Mouse (Mus musculus) spleen, postnatal 36 days (tissue): ENCODE data around the gene Cercam.
"Not testable (repeated sequence)": the region's sequence is repeated elsewhere in the genome, so short reads cannot be mapped to it uniquely, and the experiment has no call there.

Experiments used
- DNase-seq, 2 experiments: peaks; one replicate each; pipeline ENCODE4 v3.0.0; 2022; ENCODE audit warnings: low spot score in 2 of 2, mixed read lengths in 1 of 2

The Cercam gene

DNA sequence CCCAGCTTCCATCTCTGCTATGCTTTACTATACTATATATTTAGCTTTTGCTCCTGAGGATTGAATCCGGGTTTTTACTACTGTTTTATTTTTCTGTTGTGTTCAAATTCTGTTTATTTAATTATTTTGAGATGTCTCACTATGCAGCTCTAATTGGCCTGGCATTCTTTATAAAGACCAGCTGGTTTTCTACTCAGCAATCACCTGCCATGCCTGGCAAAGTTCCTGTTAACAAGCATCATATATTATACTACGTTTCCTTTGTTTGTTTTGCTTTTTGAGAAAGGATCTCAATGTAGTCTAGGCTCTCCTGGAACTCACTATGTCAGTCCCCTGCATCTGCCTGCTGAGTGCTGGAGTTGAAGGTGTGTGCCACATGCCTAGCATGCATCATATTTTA, 28.4 kb downstream of the Cercam start:
- DNase-seq, result no peak

DNA sequence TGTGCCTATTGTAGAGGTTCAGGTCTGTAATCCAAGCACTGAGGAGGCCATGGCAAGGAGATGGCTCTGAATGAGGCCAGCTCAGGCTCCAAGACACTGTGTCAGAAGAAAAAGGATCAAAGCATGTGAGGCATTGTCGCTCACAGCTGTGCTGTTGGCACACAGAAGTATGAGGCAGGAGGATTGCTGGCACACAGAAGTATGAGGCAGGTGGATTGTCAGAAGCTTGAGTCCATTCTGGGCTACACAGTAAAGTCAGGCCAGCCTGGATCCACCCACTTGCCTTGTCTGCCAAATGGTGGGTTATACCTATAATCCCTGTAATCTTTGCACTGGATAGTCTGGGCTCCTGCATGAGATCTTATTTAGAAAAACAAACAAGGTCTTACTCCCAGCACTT, 29.1 kb downstream of the Cercam start:
- no peak for DNase-seq

DNA sequence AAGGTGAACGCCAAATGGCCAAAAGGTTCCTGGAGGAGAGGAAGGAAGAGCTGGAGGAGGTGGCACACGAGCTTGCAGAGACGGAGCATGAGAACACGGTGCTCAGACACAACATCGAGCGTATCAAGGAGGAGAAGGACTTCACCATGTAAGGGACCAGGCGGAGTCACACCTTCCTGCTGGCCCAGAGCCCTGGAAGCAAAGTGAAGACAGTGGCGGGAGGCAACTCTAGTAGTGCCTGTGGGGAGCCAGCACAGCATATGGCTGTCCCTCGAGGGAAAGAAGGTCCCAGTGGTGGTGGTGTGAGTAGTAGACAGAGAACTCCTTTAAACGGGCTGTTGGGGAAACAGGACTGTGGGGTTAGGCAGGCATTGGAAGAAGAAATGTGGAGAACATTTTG, 33.2 kb downstream of the Cercam start:
- DNase-seq, result no peak

DNA sequence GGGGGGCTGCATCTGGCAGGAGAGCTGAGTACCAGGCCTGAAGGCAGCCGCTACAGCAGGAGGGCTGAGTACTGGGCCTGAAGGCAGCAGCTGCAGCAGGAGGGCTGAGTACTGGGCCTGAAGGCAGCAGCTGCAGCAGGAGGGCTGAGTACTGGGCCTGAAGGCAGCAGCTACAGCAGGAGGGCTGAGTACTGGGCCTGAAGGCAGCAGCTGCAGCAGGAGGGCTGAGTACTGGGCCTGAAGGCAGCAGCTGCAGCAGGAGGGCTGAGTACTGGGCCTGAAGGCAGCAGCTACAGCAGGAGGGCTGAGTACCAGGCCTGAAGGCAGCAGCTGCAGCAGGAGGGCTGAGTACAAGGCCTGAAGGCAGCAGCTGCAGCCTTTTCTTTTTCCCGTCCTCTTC, 39.2 kb downstream of the Cercam start:
- not testable (repeated sequence) for DNase-seq

DNA sequence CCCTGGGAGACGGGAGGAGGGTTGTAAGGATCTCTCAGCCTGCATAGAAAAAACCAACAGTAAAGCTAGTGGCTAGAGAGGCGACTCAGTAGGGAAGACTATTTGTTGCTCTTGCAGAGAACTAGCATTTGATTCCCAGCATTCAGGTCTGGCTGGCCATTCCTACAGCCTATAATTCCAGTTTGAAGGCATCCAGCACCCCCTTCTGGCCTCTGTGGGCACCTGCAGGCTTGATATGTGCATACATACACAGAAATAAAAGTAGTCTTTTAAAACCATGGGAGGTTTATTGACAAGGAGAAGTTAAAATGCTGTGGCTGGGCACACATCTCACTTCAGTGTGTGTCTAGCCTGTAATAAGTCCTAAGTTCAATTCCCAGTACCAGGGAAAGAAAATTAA, 41.1 kb downstream of the Cercam start:
- no peak for DNase-seq

DNA sequence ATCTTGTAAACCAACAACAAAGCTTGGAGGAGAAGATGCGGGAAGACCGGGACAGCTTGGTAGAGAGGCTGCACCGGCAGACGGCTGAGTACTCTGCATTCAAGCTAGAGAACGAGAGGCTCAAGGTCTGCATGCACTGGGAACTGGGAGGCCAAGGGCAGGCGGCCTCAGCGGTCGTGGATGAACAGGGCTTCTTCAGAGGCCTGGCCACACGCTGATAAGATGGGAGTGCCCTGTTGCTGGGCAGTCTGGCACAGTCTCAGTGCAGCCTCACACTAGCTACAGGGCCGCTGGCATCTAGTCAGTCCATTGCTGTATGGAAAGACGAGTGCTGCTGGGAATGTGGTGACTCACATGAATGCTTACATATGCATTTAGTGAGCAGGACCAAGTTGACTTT, 48.7 kb downstream of the Cercam start:
- peak; percentile 40 to 56 for DNase-seq

DNA sequence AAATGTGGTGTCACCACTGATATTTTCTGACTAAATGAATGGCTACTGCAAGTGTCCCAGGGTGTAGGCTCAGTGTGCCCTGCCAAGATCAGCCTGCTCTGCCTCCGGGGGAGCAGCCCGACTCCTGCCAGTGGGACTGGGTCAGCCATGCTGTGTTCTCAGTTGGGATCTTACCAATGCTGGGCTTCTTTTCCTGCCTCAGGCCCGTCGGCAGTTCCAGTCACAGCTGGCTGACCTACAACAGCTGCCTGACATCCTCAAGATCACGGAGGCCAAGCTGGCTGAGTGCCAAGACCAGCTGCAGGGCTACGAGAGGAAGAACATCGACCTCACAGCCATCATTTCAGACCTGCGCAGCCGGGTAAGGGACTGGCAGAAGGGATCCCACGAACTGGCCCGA, 53.0 kb downstream of the Cercam start:
- DNase-seq, result peak; percentile 48

DNA sequence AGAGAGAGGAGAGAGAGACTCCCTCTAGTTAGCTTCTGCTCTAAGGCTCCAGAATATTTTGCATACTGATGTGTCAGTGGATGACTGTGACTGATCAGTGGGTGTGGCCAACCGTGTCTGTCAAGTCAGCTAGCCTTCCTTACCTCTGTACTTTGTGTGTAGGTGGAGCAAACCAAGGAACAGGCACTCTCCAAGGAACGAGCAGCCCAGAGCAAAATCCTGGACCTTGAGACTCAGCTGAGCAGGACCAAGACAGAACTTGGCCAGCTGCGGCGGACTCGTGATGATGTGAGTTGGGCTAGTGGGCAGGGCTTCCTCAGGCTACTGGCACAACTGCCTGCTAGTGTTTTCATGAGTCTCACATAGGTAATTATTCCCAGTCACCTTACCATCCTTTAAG, 57.6 kb downstream of the Cercam start:
- DNase-seq, result no peak

DNA sequence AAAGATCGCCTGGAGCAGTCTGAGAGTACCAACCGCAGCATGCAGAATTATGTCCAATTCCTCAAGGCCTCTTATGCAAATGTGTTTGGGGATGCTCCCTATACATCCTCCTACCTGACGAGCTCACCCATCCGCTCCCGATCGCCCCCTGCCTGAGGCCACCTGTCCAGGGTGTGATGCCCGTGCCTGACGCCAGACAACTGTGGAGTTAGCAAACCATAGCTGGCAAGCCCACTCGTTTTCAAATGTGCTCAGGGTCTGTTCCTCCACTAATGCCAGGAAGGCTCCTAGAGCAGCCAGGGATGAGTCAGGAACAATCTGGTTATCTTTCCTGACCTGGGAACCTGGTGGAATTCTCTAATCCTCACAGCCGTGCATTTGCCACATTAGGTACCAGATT, 61.5 kb downstream of the Cercam start:
- no peak for DNase-seq

DNA sequence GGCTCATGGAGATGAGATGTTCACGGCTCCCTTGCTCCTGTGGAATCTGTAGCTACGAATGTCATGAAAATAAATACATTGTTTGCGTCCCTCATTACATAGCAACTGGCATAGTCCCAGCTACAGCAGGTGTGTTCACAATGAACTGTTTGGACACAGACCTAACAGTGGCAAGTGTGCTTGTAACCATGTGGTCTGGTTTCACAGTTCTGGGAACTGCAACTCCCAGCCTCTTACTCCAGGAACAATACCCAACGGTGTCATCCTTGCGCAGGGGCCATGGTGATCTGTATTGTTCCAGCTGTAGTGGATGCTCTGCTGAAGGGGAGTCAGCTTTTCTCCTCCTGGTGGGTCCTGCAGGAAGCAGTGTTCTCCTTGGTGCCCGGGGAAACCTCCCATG, 62.2 kb downstream of the Cercam start:
- no peak for DNase-seq
